19 mouse cellular contexts compared by ENCODE assay signal in the genomic region with DNA sequence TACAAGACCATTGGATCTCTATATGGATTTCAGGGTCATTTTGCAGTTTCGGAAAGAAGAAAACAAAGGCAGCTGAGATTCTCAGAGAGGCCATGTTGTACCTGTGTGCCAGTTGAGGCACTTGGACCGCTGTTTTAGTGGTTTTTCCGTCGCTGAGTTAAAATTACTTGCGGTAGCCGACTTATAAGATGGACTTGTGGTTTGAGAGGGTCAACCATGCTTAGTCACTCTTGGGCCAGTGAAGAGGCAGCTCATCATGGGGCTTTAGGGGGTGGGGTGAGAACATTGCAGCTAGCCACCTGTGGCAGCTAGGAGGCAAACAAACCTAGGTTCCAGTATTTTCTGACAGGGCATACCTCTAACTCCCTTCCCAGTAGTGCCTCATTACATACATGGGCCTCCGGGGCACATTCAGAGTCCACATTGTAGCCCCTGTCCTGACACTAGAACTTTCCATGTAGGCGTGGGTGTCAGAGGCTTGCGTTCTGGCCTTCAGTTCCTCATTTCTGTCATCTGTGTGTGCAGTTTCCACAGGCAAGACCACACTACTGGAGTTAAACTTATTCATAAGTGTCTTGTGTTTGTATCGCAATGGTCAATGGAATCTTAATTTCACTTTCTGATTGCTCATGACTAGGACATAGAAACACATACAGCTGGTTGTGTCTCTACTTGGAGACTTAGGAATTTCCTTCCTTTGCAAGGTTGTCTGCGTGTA. TPM values are rescaled to one million over a fixed set of nuclear protein-coding genes. Genes with fewer than 3 reads are reported as not detected.
DNase-seq lines count a peak whose midpoint lies in the region; ATAC-seq and TF ChIP-seq lines count a peak whose summit lies in the region.
"Had no signal": no experiment of that assay in that cellular context is flagged by ENCODE, and none has a peak within 500 bp of the region (broad histone marks: within the 10 kb centered on the region; RNA-seq: fewer than 3 reads in every experiment).

No protein-coding gene starts in this region.

- peak overlapping the region in 2 of 3 experiments; percentile 12 to 17 for H3K4me3 ChIP-seq in CH12.LX (replicated peaks in 1 of 3; ENCODE audit: low read depth in 2 of 3, low read length in 2 of 3, poor library complexity in 1 of 3)
- H3K4me3 ChIP-seq: layer of hippocampus, adult 2 months; liver, embryonic 15.5 days; stomach, embryonic 15.5 days had no signal

- peak; percentile 88 for ATAC-seq in granulocyte monocyte progenitor cell, adult 5-6 weeks (replicated peaks; ENCODE audit: poor library complexity, severe bottlenecking)
- ATAC-seq: forebrain, postnatal 0 days had no signal

- H3K9ac ChIP-seq in CH12.LX (ENCODE audit: insufficient read depth, low read depth), result peak overlapping the region; percentile 72
- H3K9ac ChIP-seq: forebrain, postnatal 0 days; liver, embryonic 15.5 days; stomach, embryonic 15.5 days had no signal

- TF ChIP-seq POLR2A in CH12.LX (IDR thresholded peaks at IDR 0.05; ENCODE audit: low read depth, low read length), result 0 out of 2 replicates have a peak, but pooled peaks have one; percentile 31

- no peaks in the 10 kb centered on the region for H3K27me3 ChIP-seq in CH12.LX (replicated peaks)
- H3K27me3 ChIP-seq: liver, embryonic 15.5 days; stomach, embryonic 15.5 days had no signal

- DNase-seq in spleen, adult 12 weeks (ENCODE audit: low spot score), result peak; percentile 37
- DNase-seq in spleen, postnatal 14 days (ENCODE audit: low spot score in 2 of 2), result no peak
- DNase-seq in CH12.LX (ENCODE audit: extremely low read depth), result peak; percentile 84
- DNase-seq in natural killer cell, adult 2 months (ENCODE audit: low spot score in 2 of 2), result peak; percentile 14 to 33
- DNase-seq in urinary bladder, postnatal 10 days (ENCODE audit: low spot score), result no peak
- DNase-seq in thymus, postnatal 14 days, result no peak
- no peak for DNase-seq in adrenal gland, postnatal 4 days (ENCODE audit: low spot score in 2 of 2)
- DNase-seq: adrenal gland, postnatal 10 days; cerebellum, adult 9-11 months; forebrain, postnatal 0 days; heart, postnatal 36 days; right cerebral cortex, postnatal 14 days had no signal

- H3K4me2 ChIP-seq in CH12.LX (ENCODE audit: insufficient read depth, low read depth, poor library complexity, severe bottlenecking), result peak overlapping the region; percentile 87
- H3K4me2 ChIP-seq: heart, embryonic 11.5 days; liver, embryonic 15.5 days; midbrain, embryonic 11.5 days; stomach, embryonic 15.5 days had no signal

- TF ChIP-seq CTCF in CH12.LX (conservative IDR thresholded peaks at IDR 0.05 in 1 of 2, IDR thresholded peaks at IDR 0.05 in 1 of 2; ENCODE audit: low read depth in 2 of 2, low read length in 2 of 2), result no peak

- in situ Hi-C loops in CH12.LX (cut with MboI; ENCODE audit: low pct_ligation_motif_present, low pct_unique_long_range_greater_than_20kb, low sequenced_read_pairs), result no loop called here

- peak; percentile 92 for TF ChIP-seq EP300 in CH12.LX (IDR thresholded peaks at IDR 0.05; ENCODE audit: low read length)

- peaks cover 59% of the 10 kb centered on the region for H3K79me2 ChIP-seq in CH12.LX (replicated peaks; ENCODE audit: control insufficient read depth, extremely low read depth, insufficient read depth, poor library complexity, severe bottlenecking)

- H3K9me3 ChIP-seq in CH12.LX (replicated peaks; ENCODE audit: low read length), result no peaks in the 10 kb centered on the region
- H3K9me3 ChIP-seq: liver, embryonic 15.5 days; stomach, embryonic 15.5 days had no signal

- H3K27ac ChIP-seq in CH12.LX (ENCODE audit: insufficient read depth, low read depth), result peak overlapping the region; percentile 95
- H3K27ac ChIP-seq: kidney, postnatal 0 days; layer of hippocampus, adult 2 months; liver, embryonic 15.5 days; stomach, embryonic 15.5 days had no signal

- H3K4me1 ChIP-seq in CH12.LX (ENCODE audit: control insufficient read depth in 1 of 2, insufficient read depth in 2 of 2), result peaks cover 52 to 99% of the 10 kb centered on the region in 2 experiments

- H3K36me3 ChIP-seq in CH12.LX (replicated peaks in 1 of 2; ENCODE audit: control insufficient read depth in 1 of 2, insufficient read depth in 1 of 2, low read length in 1 of 2), result peaks cover 0 to 29% of the 10 kb centered on the region in 2 experiments
- H3K36me3 ChIP-seq: liver, embryonic 15.5 days had no signal

- TF ChIP-seq RAD21 in CH12.LX (IDR thresholded peaks at IDR 0.05; ENCODE audit: low read depth, low read length), result no peak; the same call in 1 of the 2 replicates

- dilution Hi-C loops in CH12.LX (cut with MboI; ENCODE audit: extremely low pct_ligation_motif_present, extremely low pct_unique_long_range_greater_than_20kb, low sequenced_read_pairs), result no loop called here

TF ChIP-seq in CH12.LX, 34 proteins besides CTCF, POLR2A, EP300 and RAD21:
- TF ChIP-seq IRF4 (IDR thresholded peaks at IDR 0.05; ENCODE audit: low read depth, low read length) (peak; percentile 75), HCFC1 (IDR thresholded peaks at IDR 0.05; ENCODE audit: low read depth, low read length) (no peak), MAZ (IDR thresholded peaks at IDR 0.05; ENCODE audit: low read depth, low read length) (0 out of 2 replicates have a peak, but pooled peaks have one; percentile 17), ELF1 (IDR thresholded peaks at IDR 0.05; ENCODE audit: low read depth, low read length) (no peak), USF2 (conservative IDR thresholded peaks at IDR 0.05; ENCODE audit: low read depth, low read length) (no peak), CHD2 (IDR thresholded peaks at IDR 0.05; ENCODE audit: low read length) (no peak; the same call in 1 of the 2 replicates), MAX (IDR thresholded peaks at IDR 0.05; ENCODE audit: low read length) (peak; percentile 66), MYC (IDR thresholded peaks at IDR 0.05; ENCODE audit: low read depth, low read length) (peak; percentile 82), ETS1 (conservative IDR thresholded peaks at IDR 0.05; ENCODE audit: low read depth, low read length) (peak; percentile 89), RCOR1 (conservative IDR thresholded peaks at IDR 0.05; ENCODE audit: low read depth, low read length) (no peak), JUND (conservative IDR thresholded peaks at IDR 0.05; ENCODE audit: low read depth, low read length) (no peak; the same call in 1 of the 2 replicates), NRF1 (IDR thresholded peaks at IDR 0.05; ENCODE audit: low read depth, low read length) (no peak), NELFE (IDR thresholded peaks at IDR 0.05; ENCODE audit: low read depth, low read length) (no peak), TCF12 (IDR thresholded peaks at IDR 0.05; ENCODE audit: low read depth, low read length) (peak; percentile 66), BHLHE40 (IDR thresholded peaks at IDR 0.05; ENCODE audit: low read depth, low read length) (peak; percentile 75), CHD1 (IDR thresholded peaks at IDR 0.05; ENCODE audit: low read depth, low read length) (peak; percentile 50; the same call in 1 of the 2 replicates), MEF2A (IDR thresholded peaks at IDR 0.05; ENCODE audit: borderline replicate concordance, low read depth, low read length) (peak; percentile 61; the same call in 1 of the 2 replicates), SMC3 (IDR thresholded peaks at IDR 0.05; ENCODE audit: low read depth, low read length) (no peak), POLR2AphosphoS2 (IDR thresholded peaks at IDR 0.05; ENCODE audit: low read depth, low read length) (no peak), MXI1 (IDR thresholded peaks at IDR 0.05; ENCODE audit: low read depth, low read length) (peak; percentile 80; the same call in 1 of the 2 replicates), TBP (conservative IDR thresholded peaks at IDR 0.05; ENCODE audit: low read depth, low read length) (0 out of 2 replicates have a peak, but pooled peaks have one; percentile 20), E2F4 (IDR thresholded peaks at IDR 0.05; ENCODE audit: insufficient replicate concordance, low read depth, low read length) (no peak), ZC3H11A (IDR thresholded peaks at IDR 0.05; ENCODE audit: low read depth, low read length) (no peak)

RNA-seq across cellular contexts. Expression of a gene that starts 22.4 kb away (rescaled TPM):
- total RNA-seq in CH12.LX (2012; rRNA removed) (8.6 and 9.7 TPM in 2 replicates), CH12.LX (2014; rRNA removed) (8.2 and 9.0 TPM in 2 replicates)
- polyA plus RNA-seq in CH12.LX (2012; ENCODE audit: insufficient read length, low read depth), result 51.3 and 55.7 TPM in 2 replicates
- total RNA-seq in granulocyte monocyte progenitor cell, adult 5-6 weeks (2014; fragmentation: Nextera tagmentation), result 85.5 and 121 TPM in 2 replicates
- total RNA-seq in granulocyte monocyte progenitor cell, adult 5-6 weeks (2017), result 44.6 and 58.1 TPM in 2 replicates
- 10 to 100 TPM; 34.1 to 38.8 TPM for total RNA-seq in adrenal gland, postnatal 4 days (2021)

Comparison
In these comparisons a context has a peak if more than half of its experiments do, and no peak if none do; other contexts are left out.
1. DNase-seq: peak in spleen, adult 12 weeks (single experiment), CH12.LX (single experiment) and natural killer cell, adult 2 months (2 of 2); none in spleen, postnatal 14 days (0 of 2), urinary bladder, postnatal 10 days (single experiment), thymus, postnatal 14 days (single experiment) and adrenal gland, postnatal 4 days (0 of 2).